Mouse (Mus musculus): Measurements from ENCODE around the gene 2310009B15Rik.

The 2310009B15Rik gene

GRCm38 (mm10) chr1:138842315-138842714, 14.3 kb downstream of the 2310009B15Rik start:
- DNase-seq, result no peak

GRCm38 (mm10) chr1:138841306-138842095, 15.2 kb downstream of the 2310009B15Rik start:
- peak; percentile 48 for DNase-seq

GRCm38 (mm10) chr1:138840440-138841305, 16.0 kb downstream of the 2310009B15Rik start:
- no peak for DNase-seq

- no peak for DNase-seq
Observed at GRCm38 (mm10) chr1:138839809-138840430, 16.7 kb downstream of the 2310009B15Rik start.

GRCm38 (mm10) chr1:138839291-138839690, 17.4 kb downstream of the 2310009B15Rik start:
- DNase-seq, result no peak

GRCm38 (mm10) chr1:138837786-138838743, 18.6 kb downstream of the 2310009B15Rik start:
- no peak for DNase-seq

GRCm38 (mm10) chr1:138835355-138835900, 21.2 kb downstream of the 2310009B15Rik start:
- no peak for DNase-seq

GRCm38 (mm10) chr1:138831309-138831708, 25.3 kb downstream of the 2310009B15Rik start:
- no peak for DNase-seq

GRCm38 (mm10) chr1:138826841-138827240, 29.8 kb downstream of the 2310009B15Rik start:
- DNase-seq, result no peak

- no peak for DNase-seq
Observed at GRCm38 (mm10) chr1:138822985-138823322, 33.7 kb downstream of the 2310009B15Rik start.

- DNase-seq, result no peak
Observed at GRCm38 (mm10) chr1:138822255-138822984, 34.2 kb downstream of the 2310009B15Rik start.
